Mouse (Mus musculus): ENCODE measurements around the gene Ahcy. TPM values are rescaled to one million over a fixed set of nuclear protein-coding genes. Genes with fewer than 3 reads are reported as not detected.

Ahcy gene
- polyA plus RNA-seq (2017; shearing (Covaris generic)): 45.5 TPM

GRCm38 (mm10) chr2:155073978-155074765, at the start of gene Ahcy:
TSS of gene Ahcy (minus strand) at chr2:155074497.

GRCm38 (mm10) chr2:155018251-155018755, 56.0 kb downstream of the Ahcy start, which contains the start of gene Gm14226:
TSS of gene Gm14226 (plus strand) at chr2:155018266.

Other genes with a start within 250 kb of the Ahcy start
- gene Eif2s2, start 181.6 kb downstream of the Ahcy start, polyA plus RNA-seq (2017; shearing (Covaris generic)): 64.6 TPM
- 0.20 TPM for gene Gm14226, start 56.2 kb downstream of the Ahcy start, polyA plus RNA-seq (2017; shearing (Covaris generic))
- 85.7 TPM for gene Itch, start 59.0 kb upstream of the Ahcy start, polyA plus RNA-seq (2017; shearing (Covaris generic))
- gene Dynlrb1, start 162.0 kb upstream of the Ahcy start, polyA plus RNA-seq (2017; shearing (Covaris generic)): 171 TPM
- gene Map1lc3a, start 201.8 kb upstream of the Ahcy start, polyA plus RNA-seq (2017; shearing (Covaris generic)): 59.1 TPM

All from effector memory CD4-positive, alpha-beta T cell, adult 7 months (primary cell).